Mouse (Mus musculus): ENCODE measurements around the gene Dcaf10. TPM values are rescaled to one million over a fixed set of nuclear protein-coding genes. Genes with fewer than 3 reads are reported as not detected.

The Dcaf10 gene
- polyA plus RNA-seq (2014; fragmentation: Illumina TruSeq; extraction: RNeasy Lipid Tissue Mini Kit (QIAGEN cat#74804); ENCODE audit: low read depth, low replicate concordance): 39.5 TPM

GRCm38 (mm10) chr4:45341669-45342249 is at the start of gene Dcaf10:
Gene Dcaf10, plus strand, starts transcription at chr4:45342101.

GRCm38 (mm10) chr4:45296662-45297564 is 45.0 kb upstream of the Dcaf10 start, which contains the start of gene Trmt10b:
Gene Trmt10b, plus strand, starts transcription at chr4:45297127.

GRCm38 (mm10) chr4:45342286-45343155 is 620 bp downstream of the Dcaf10 start, which contains the start of gene Exosc3:
Gene Exosc3, minus strand, starts transcription at chr4:45342732.

DNA sequence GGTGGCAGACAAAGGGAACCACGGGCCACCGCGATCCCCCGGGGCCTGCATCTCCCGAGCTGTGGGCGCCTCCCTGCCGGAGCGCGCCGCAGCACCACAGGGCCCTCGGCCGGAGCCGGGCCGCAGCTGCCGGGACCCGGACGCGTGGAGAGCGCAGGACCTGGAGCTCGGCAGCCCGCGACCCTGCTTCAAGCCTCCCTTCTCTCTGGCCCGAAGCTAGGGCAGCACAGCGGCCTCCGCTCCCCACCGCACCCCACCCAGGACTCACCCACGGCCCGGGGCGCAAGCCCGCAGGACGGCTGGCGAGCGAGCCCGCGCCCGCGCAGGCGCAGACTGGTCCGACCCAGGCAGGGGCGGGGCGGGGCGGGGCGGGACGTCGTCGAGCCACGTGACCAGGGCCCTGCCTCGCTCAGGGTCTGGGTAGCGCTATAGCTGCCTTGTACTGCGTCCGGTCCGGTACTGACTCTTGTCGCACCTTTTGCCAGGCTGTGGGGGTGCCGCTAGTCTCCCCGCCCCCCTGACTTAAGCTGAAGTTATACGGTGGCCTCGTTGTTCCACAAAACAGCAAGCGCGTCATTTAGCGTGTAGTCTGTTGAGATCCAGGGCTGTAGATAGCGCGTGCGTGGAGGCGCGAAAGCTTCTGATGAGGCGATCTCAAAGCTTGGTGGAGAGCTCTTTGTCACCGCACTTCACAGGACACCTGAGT is 66.7 kb downstream of the Dcaf10 start, which contains the start of gene Slc25a51:
Gene Slc25a51, minus strand, starts transcription at position 340 of the 706 bp plus-strand sequence.

Other genes with a start within 250 kb of the Dcaf10 start
- 73.7 TPM for gene Tomm5, start 234.0 kb upstream of the Dcaf10 start, polyA plus RNA-seq (2014; fragmentation: Illumina TruSeq; extraction: RNeasy Lipid Tissue Mini Kit (QIAGEN cat#74804); ENCODE audit: low read depth, low replicate concordance)
- gene Frmpd1, start 157.2 kb upstream of the Dcaf10 start, polyA plus RNA-seq (2014; fragmentation: Illumina TruSeq; extraction: RNeasy Lipid Tissue Mini Kit (QIAGEN cat#74804); ENCODE audit: low read depth, low replicate concordance): 1.1 TPM
- 12.7 TPM for gene Trmt10b, start 45.0 kb upstream of the Dcaf10 start, polyA plus RNA-seq (2014; fragmentation: Illumina TruSeq; extraction: RNeasy Lipid Tissue Mini Kit (QIAGEN cat#74804); ENCODE audit: low read depth, low replicate concordance)
- gene Exosc3, start 631 bp downstream of the Dcaf10 start, polyA plus RNA-seq (2014; fragmentation: Illumina TruSeq; extraction: RNeasy Lipid Tissue Mini Kit (QIAGEN cat#74804); ENCODE audit: low read depth, low replicate concordance): 67.8 TPM
- 135 TPM for gene Slc25a51, start 66.7 kb downstream of the Dcaf10 start, polyA plus RNA-seq (2014; fragmentation: Illumina TruSeq; extraction: RNeasy Lipid Tissue Mini Kit (QIAGEN cat#74804); ENCODE audit: low read depth, low replicate concordance)
- 8.5 TPM for gene Shb, start 190.4 kb downstream of the Dcaf10 start, polyA plus RNA-seq (2014; fragmentation: Illumina TruSeq; extraction: RNeasy Lipid Tissue Mini Kit (QIAGEN cat#74804); ENCODE audit: low read depth, low replicate concordance)

Measured in adrenal gland, adult 10 weeks (tissue).